Comparison of ENCODE assay signal across 28 mouse cellular contexts in the genomic region with DNA sequence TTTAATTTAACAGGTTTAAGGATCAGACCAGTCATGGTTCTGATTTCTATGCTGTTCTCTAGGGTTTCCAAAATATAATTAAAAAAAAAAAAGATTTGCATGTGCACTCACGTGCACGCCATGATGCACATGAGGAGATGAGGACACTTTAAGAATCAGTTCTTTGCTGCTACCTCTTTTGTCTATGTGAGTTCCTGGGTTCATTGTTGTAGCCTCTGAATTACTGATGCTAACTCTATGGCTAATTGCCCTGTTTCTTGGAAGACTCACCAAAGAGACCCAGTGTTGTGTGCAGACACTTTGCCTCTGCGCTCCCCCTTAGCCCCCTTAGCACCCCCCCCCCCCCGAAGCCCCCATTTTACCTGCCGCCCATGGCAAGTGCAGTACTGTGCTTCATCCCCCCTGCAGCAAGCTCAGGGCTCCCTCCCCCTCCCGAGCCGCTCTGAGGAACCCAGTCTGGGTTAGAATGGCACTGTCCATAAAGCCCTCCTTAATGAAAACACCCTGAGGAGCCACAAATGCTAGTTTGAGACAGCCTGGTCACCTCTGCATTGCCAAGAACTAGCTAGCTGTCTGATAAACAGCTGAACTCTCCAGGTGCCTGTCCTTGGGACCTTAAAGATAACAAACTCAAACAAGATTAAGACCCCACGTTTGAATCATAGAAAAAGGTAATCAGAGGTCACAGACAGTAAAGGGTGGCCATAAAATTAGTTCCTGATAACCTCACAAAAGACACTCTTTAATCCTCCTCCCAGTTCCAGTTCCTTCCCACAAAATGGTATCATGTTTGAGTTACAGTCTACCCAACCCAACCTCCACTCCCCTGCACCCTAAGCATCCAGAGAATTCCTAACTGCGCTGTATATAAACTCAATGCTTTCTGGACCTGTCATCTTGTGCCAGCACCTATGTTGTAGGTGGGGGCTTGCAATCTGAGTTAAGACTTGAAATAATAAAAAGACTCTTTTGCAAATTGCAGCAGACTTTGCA.
DNase-seq lines count a peak whose midpoint lies in the region; ATAC-seq and TF ChIP-seq lines count a peak whose summit lies in the region.
"Had no signal": no experiment of that assay in that cellular context is flagged by ENCODE, and none has a peak within 500 bp of the region (broad histone marks: within the 10 kb centered on the region; RNA-seq: fewer than 3 reads in every experiment).

No protein-coding gene starts in this region.

- no peak overlapping the region for H3K9ac ChIP-seq in forebrain, embryonic 13.5 days
- no peak overlapping the region for H3K9ac ChIP-seq in forebrain, embryonic 16.5 days (replicated peaks; ENCODE audit: low read depth, low read length)
- H3K9ac ChIP-seq in MEL (ENCODE audit: control insufficient read depth, low read depth, low read length, poor library complexity, severe bottlenecking): no peak overlapping the region
- no peak overlapping the region for H3K9ac ChIP-seq in intestine, embryonic 14.5 days (ENCODE audit: low read length)
- no peak overlapping the region for H3K9ac ChIP-seq in liver, postnatal 0 days (replicated peaks)
- H3K9ac ChIP-seq: hindbrain, embryonic 15.5 days; limb, embryonic 15.5 days; liver, embryonic 13.5 days; stomach, embryonic 15.5 days had no signal

- no peak for TF ChIP-seq CTCF in MEL (IDR thresholded peaks at IDR 0.05 in 2 of 3, conservative IDR thresholded peaks at IDR 0.05 in 1 of 3; ENCODE audit: control insufficient read depth in 1 of 3, insufficient read depth in 1 of 3, low read depth in 2 of 3, low read length in 3 of 3, poor library complexity in 1 of 3, severe bottlenecking in 1 of 3)
- TF ChIP-seq CTCF in liver, postnatal 0 days (IDR thresholded peaks at IDR 0.05; ENCODE audit: low read depth): no peak

- no peak overlapping the region for H3K27ac ChIP-seq in forebrain, embryonic 13.5 days
- H3K27ac ChIP-seq in forebrain, embryonic 16.5 days (ENCODE audit: low read length): no peak overlapping the region
- no peak overlapping the region for H3K27ac ChIP-seq in MEL (ENCODE audit: control insufficient read depth, low read depth, low read length)
- H3K27ac ChIP-seq in intestine, embryonic 14.5 days (ENCODE audit: low read depth): no peak overlapping the region
- no peak overlapping the region for H3K27ac ChIP-seq in liver, postnatal 0 days (ENCODE audit: low read depth)
- H3K27ac ChIP-seq: hindbrain, embryonic 10.5 days; hindbrain, embryonic 15.5 days; limb, embryonic 10.5 days; limb, embryonic 15.5 days; liver, embryonic 13.5 days; stomach, embryonic 15.5 days had no signal

- H3K4me2 ChIP-seq in forebrain, embryonic 13.5 days: no peak overlapping the region
- H3K4me2 ChIP-seq in forebrain, embryonic 16.5 days (ENCODE audit: low read length): no peak overlapping the region
- no peak overlapping the region for H3K4me2 ChIP-seq in intestine, embryonic 14.5 days (ENCODE audit: low read length)
- no peak overlapping the region for H3K4me2 ChIP-seq in liver, postnatal 0 days (ENCODE audit: low read depth, low read length)
- H3K4me2 ChIP-seq: hindbrain, embryonic 15.5 days; limb, embryonic 15.5 days; liver, embryonic 13.5 days; midbrain, embryonic 11.5 days; stomach, embryonic 15.5 days had no signal

- no peaks in the 10 kb centered on the region for H3K9me3 ChIP-seq in forebrain, embryonic 13.5 days (replicated peaks)
- H3K9me3 ChIP-seq in forebrain, embryonic 16.5 days (ENCODE audit: control insufficient read depth, low read length): no peaks in the 10 kb centered on the region
- no peaks in the 10 kb centered on the region for H3K9me3 ChIP-seq in MEL (replicated peaks; ENCODE audit: insufficient read depth, low read length)
- no peaks in the 10 kb centered on the region for H3K9me3 ChIP-seq in intestine, embryonic 14.5 days (ENCODE audit: control insufficient read depth, low read length)
- H3K9me3 ChIP-seq in liver, postnatal 0 days (ENCODE audit: low read length): no peaks in the 10 kb centered on the region
- H3K9me3 ChIP-seq: hindbrain, embryonic 10.5 days; hindbrain, embryonic 15.5 days; limb, embryonic 10.5 days; limb, embryonic 15.5 days; liver, embryonic 13.5 days; stomach, embryonic 15.5 days had no signal

- no peaks in the 10 kb centered on the region for H3K36me3 ChIP-seq in forebrain, embryonic 13.5 days (ENCODE audit: poor library complexity, severe bottlenecking)
- no peaks in the 10 kb centered on the region for H3K36me3 ChIP-seq in forebrain, embryonic 16.5 days (ENCODE audit: control insufficient read depth, insufficient read depth)
- H3K36me3 ChIP-seq in MEL (ENCODE audit: control insufficient read depth in 1 of 2, insufficient read depth in 2 of 2, low read length in 2 of 2): peaks cover 0 to 5% of the 10 kb centered on the region in 2 experiments; a peak in 2 of 4 replicates
- H3K36me3 ChIP-seq in intestine, embryonic 14.5 days (ENCODE audit: control insufficient read depth, insufficient read depth, low read length): no peaks in the 10 kb centered on the region
- no peaks in the 10 kb centered on the region for H3K36me3 ChIP-seq in liver, postnatal 0 days (replicated peaks; ENCODE audit: insufficient read depth, low read length)
- H3K36me3 ChIP-seq: hindbrain, embryonic 10.5 days; hindbrain, embryonic 15.5 days; limb, embryonic 10.5 days; limb, embryonic 15.5 days; liver, embryonic 13.5 days; stomach, embryonic 15.5 days had no signal

- DNase-seq in MEL (ENCODE audit: low read depth, low spot score): peak; percentile 45
- no peak for DNase-seq in intestine, embryonic 14.5 days (ENCODE audit: low spot score)
- no peak for DNase-seq in frontal cortex, postnatal 10 days (ENCODE audit: low spot score in 2 of 2)
- no peak for DNase-seq in liver, postnatal 0 days
- DNase-seq: adrenal gland, postnatal 36 days; cerebellum, adult 2 months; cerebellum, postnatal 14 days; heart, postnatal 14 days; kidney, adult 9 months; kidney, postnatal 10 days; layer of hippocampus, postnatal 36 days; liver, embryonic 13.5 days; lung, adult 2 months; lung, postnatal 14 days; right cerebral cortex, postnatal 25 days; thymus, adult 18-20 months; thymus, postnatal 25 days had no signal

- peaks cover 23% of the 10 kb centered on the region for H3K4me1 ChIP-seq in forebrain, embryonic 13.5 days
- no peaks in the 10 kb centered on the region for H3K4me1 ChIP-seq in forebrain, embryonic 16.5 days (replicated peaks; ENCODE audit: control insufficient read depth, insufficient read depth, low read length)
- H3K4me1 ChIP-seq in MEL (ENCODE audit: control insufficient read depth in 1 of 2, insufficient read depth in 2 of 2, low read length in 2 of 2): peaks cover 2 to 3% of the 10 kb centered on the region in 2 experiments; a peak in 1 of 4 replicates
- H3K4me1 ChIP-seq in intestine, embryonic 14.5 days (replicated peaks; ENCODE audit: control insufficient read depth, insufficient read depth, low read length): peaks cover 2% of the 10 kb centered on the region; the same call in 1 of the 2 replicates
- no peaks in the 10 kb centered on the region for H3K4me1 ChIP-seq in liver, postnatal 0 days (ENCODE audit: insufficient read depth)
- H3K4me1 ChIP-seq: hindbrain, embryonic 15.5 days; limb, embryonic 15.5 days; liver, embryonic 13.5 days; stomach, embryonic 15.5 days had no signal

- no peak overlapping the region for H3K4me3 ChIP-seq in forebrain, embryonic 13.5 days
- H3K4me3 ChIP-seq in forebrain, embryonic 16.5 days (replicated peaks; ENCODE audit: low read length): no peak overlapping the region
- no peak overlapping the region for H3K4me3 ChIP-seq in MEL (ENCODE audit: control insufficient read depth in 1 of 2, insufficient read depth in 1 of 2, low read depth in 2 of 2, low read length in 2 of 2)
- no peak overlapping the region for H3K4me3 ChIP-seq in intestine, embryonic 14.5 days (ENCODE audit: low read depth, low read length)
- no peak overlapping the region for H3K4me3 ChIP-seq in liver, postnatal 0 days (ENCODE audit: low read depth, low read length)
- H3K4me3 ChIP-seq: erythroblast, embryonic 14.5 days; hindbrain, embryonic 10.5 days; hindbrain, embryonic 15.5 days; limb, embryonic 10.5 days; limb, embryonic 15.5 days; liver, embryonic 13.5 days; stomach, embryonic 15.5 days had no signal

- TF ChIP-seq POLR2A in MEL (IDR thresholded peaks at IDR 0.05; ENCODE audit: control insufficient read depth in 1 of 2, insufficient read depth in 1 of 2, low read depth in 1 of 2, low read length in 2 of 2, poor library complexity in 1 of 2): no peak

- H3K79me2 ChIP-seq in MEL (ENCODE audit: control insufficient read depth, insufficient read depth, low read length, poor library complexity): no peaks in the 10 kb centered on the region

- peak; percentile 75 to 79 for TF ChIP-seq EP300 in MEL (IDR thresholded peaks at IDR 0.05; ENCODE audit: low read depth in 1 of 2, low read length in 2 of 2)
- no peak for TF ChIP-seq EP300 in liver, postnatal 0 days (IDR thresholded peaks at IDR 0.05; ENCODE audit: low read depth)

- no peak for TF ChIP-seq RAD21 in MEL (IDR thresholded peaks at IDR 0.05; ENCODE audit: low read depth, low read length)

- 33% methylated on average over 8 of the region's 9 CpGs for WGBS in forebrain, embryonic 13.5 days
- 25% methylated on average over 9 of the region's 9 CpGs for WGBS in forebrain, embryonic 16.5 days
- WGBS in intestine, embryonic 14.5 days: 47% methylated on average over 9 of the region's 9 CpGs
- WGBS in liver, postnatal 0 days (ENCODE audit: insufficient replicate concordance): 57% methylated on average over 9 of the region's 9 CpGs

- ATAC-seq in forebrain, embryonic 13.5 days: peak; percentile 58; the same call in 1 of the 2 replicates
- no peak for ATAC-seq in forebrain, embryonic 16.5 days
- peak; percentile 65 for ATAC-seq in intestine, embryonic 14.5 days (replicated peaks; ENCODE audit: low FRiP score, low TSS enrichment, low read depth)
- peak; percentile 57; the same call in 1 of the 2 replicates for ATAC-seq in megakaryocyte-erythroid progenitor cell, adult 5-6 weeks (replicated peaks; ENCODE audit: low FRiP score, low TSS enrichment, poor library complexity, severe bottlenecking)
- no peak for ATAC-seq in liver, postnatal 0 days
- ATAC-seq: inflammation-experienced regulatory T-cells, adult 6 months had no signal

- no peaks in the 10 kb centered on the region for H3K27me3 ChIP-seq in forebrain, embryonic 13.5 days
- no peaks in the 10 kb centered on the region for H3K27me3 ChIP-seq in forebrain, embryonic 16.5 days (replicated peaks; ENCODE audit: control insufficient read depth, insufficient read depth, low read length)
- H3K27me3 ChIP-seq in MEL (ENCODE audit: control insufficient read depth in 1 of 2, insufficient read depth in 2 of 2, low read length in 2 of 2): no peaks in the 10 kb centered on the region
- no peaks in the 10 kb centered on the region for H3K27me3 ChIP-seq in intestine, embryonic 14.5 days (replicated peaks; ENCODE audit: control insufficient read depth, insufficient read depth, low read length)
- no peaks in the 10 kb centered on the region for H3K27me3 ChIP-seq in liver, postnatal 0 days (ENCODE audit: insufficient read depth, low read length)
- H3K27me3 ChIP-seq: hindbrain, embryonic 15.5 days; limb, embryonic 15.5 days; liver, embryonic 13.5 days; stomach, embryonic 15.5 days had no signal

TF ChIP-seq in MEL, 35 proteins besides CTCF, POLR2A, EP300 and RAD21 (continues in another document):
- TF ChIP-seq NELFE (IDR thresholded peaks at IDR 0.05; ENCODE audit: low read depth, low read length) (no peak), GATA1 (IDR thresholded peaks at IDR 0.05; ENCODE audit: low read depth, low read length) (peak; percentile 80), POLR2AphosphoS2 (IDR thresholded peaks at IDR 0.05; ENCODE audit: low read length) (no peak)

Comparison
In these comparisons a context has a peak if more than half of its experiments do, and no peak if none do; other contexts are left out.
1. ATAC-seq: peak in forebrain, embryonic 13.5 days (single experiment), intestine, embryonic 14.5 days (single experiment) and megakaryocyte-erythroid progenitor cell, adult 5-6 weeks (single experiment); none in forebrain, embryonic 16.5 days (single experiment) and liver, postnatal 0 days (single experiment).